In the genomic region with DNA sequence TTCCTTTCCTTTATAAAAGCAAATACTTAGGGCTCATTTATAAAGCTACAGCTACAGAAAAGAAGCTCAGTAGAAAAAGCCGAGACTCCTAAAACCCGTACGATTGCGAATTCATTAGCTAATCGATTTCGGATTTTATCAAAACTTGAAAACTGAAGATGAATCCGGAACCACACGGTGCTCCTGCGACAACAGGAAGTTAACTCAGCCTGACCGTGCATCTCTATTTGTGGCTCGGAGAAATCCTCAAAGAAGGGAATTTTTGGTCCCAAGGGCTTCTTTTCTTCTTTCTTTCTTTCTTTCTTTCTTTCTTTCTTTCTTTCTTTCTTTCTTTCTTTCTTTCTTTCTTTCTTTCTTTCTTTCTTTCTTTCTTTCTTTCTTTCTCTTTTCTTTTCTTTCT, we compare ENCODE assay signal across 8 mouse cellular contexts.
A peak's percentile ranks its signal among the peaks of the same experiment; 100 is the strongest.
DNase-seq lines count a peak whose midpoint lies in the region; ATAC-seq and TF ChIP-seq lines count a peak whose summit lies in the region.
"Not testable (repeated sequence)": the region's sequence is repeated elsewhere in the genome, so short reads cannot be mapped to it uniquely, and the experiment has no call there.

No protein-coding gene starts in this region.

- H3K27me3 ChIP-seq in forebrain, embryonic 12.5 days; kidney, postnatal 0 days (ENCODE audit: insufficient read depth, low read length); limb, embryonic 15.5 days; midbrain, embryonic 13.5 days; stomach, embryonic 14.5 days (ENCODE audit: control insufficient read depth, insufficient read depth, low read length): not testable (repeated sequence)

- H3K9me3 ChIP-seq in forebrain, embryonic 12.5 days; kidney, postnatal 0 days (replicated peaks; ENCODE audit: low read length); limb, embryonic 15.5 days; midbrain, embryonic 13.5 days; stomach, embryonic 14.5 days (ENCODE audit: control insufficient read depth, low read depth, low read length): not testable (repeated sequence)

- WGBS in forebrain, embryonic 12.5 days = 36% methylated on average over 11 of the region's 11 CpGs
- WGBS in kidney, postnatal 0 days = 27% methylated on average over 11 of the region's 11 CpGs
- WGBS in limb, embryonic 15.5 days = 35% methylated on average over 11 of the region's 11 CpGs
- WGBS in midbrain, embryonic 13.5 days = 26% methylated on average over 11 of the region's 11 CpGs
- 33% methylated on average over 11 of the region's 11 CpGs for WGBS in stomach, embryonic 14.5 days

- not testable (repeated sequence) for H3K36me3 ChIP-seq in forebrain, embryonic 12.5 days (replicated peaks); kidney, postnatal 0 days (ENCODE audit: insufficient read depth, low read length); limb, embryonic 15.5 days; midbrain, embryonic 13.5 days; stomach, embryonic 14.5 days (ENCODE audit: control insufficient read depth, insufficient read depth, low read length)

- intact Hi-C loops in heart, postnatal 10 days (cut with DNase I) = not testable (repeated sequence)

- not testable (repeated sequence) for H3K27ac ChIP-seq in forebrain, embryonic 12.5 days; kidney, postnatal 0 days; limb, embryonic 15.5 days; midbrain, embryonic 13.5 days; stomach, embryonic 14.5 days (ENCODE audit: low read length)

- peak overlapping the region; percentile 39 for H3K4me3 ChIP-seq in forebrain, embryonic 12.5 days (replicated peaks)
- H3K4me3 ChIP-seq in kidney, postnatal 0 days (replicated peaks; ENCODE audit: low read depth, low read length) = peak overlapping the region; percentile 31
- peak overlapping the region; percentile 40 for H3K4me3 ChIP-seq in limb, embryonic 15.5 days
- H3K4me3 ChIP-seq in midbrain, embryonic 13.5 days (replicated peaks) = peak overlapping the region; percentile 45
- peak overlapping the region; percentile 33 for H3K4me3 ChIP-seq in stomach, embryonic 14.5 days (ENCODE audit: low read depth, low read length)

- peak overlapping the region; percentile 42 for H3K4me2 ChIP-seq in forebrain, embryonic 12.5 days
- H3K4me2 ChIP-seq in kidney, postnatal 0 days (ENCODE audit: low read length) = peak overlapping the region; percentile 44
- H3K4me2 ChIP-seq in limb, embryonic 15.5 days = peak overlapping the region; percentile 19
- peak overlapping the region; percentile 42 for H3K4me2 ChIP-seq in midbrain, embryonic 13.5 days (replicated peaks)
- peak overlapping the region; percentile 20; the same call in 1 of the 2 replicates for H3K4me2 ChIP-seq in stomach, embryonic 14.5 days (replicated peaks; ENCODE audit: low read depth, low read length)

- TF ChIP-seq CTCF in kidney, postnatal 0 days (IDR thresholded peaks at IDR 0.05; ENCODE audit: low read depth) = not testable (repeated sequence)

- not testable (repeated sequence) for H3K4me1 ChIP-seq in forebrain, embryonic 12.5 days; kidney, postnatal 0 days (replicated peaks; ENCODE audit: insufficient read depth, low read length); limb, embryonic 15.5 days; midbrain, embryonic 13.5 days (replicated peaks); stomach, embryonic 14.5 days (ENCODE audit: control insufficient read depth, insufficient read depth, low read length)

- DNase-seq in Muller cell, postnatal 12 days (ENCODE audit: inconsistent ontology term) = peak; percentile 36
- DNase-seq in cerebellum, adult 8-10 months = peak; percentile 51
- peak; percentile 52 to 63 for DNase-seq in heart, postnatal 10 days
- peak; percentile 63 for DNase-seq in kidney, postnatal 0 days (ENCODE audit: low spot score)

- peak overlapping the region; percentile 48; the same call in 1 of the 2 replicates for H3K9ac ChIP-seq in forebrain, embryonic 12.5 days
- H3K9ac ChIP-seq in kidney, postnatal 0 days (ENCODE audit: low read depth, low read length); limb, embryonic 15.5 days: not testable (repeated sequence)
- 0 out of 2 replicates have a peak overlapping the region, but pooled peaks have one; percentile 28 for H3K9ac ChIP-seq in midbrain, embryonic 13.5 days (replicated peaks)
- H3K9ac ChIP-seq in stomach, embryonic 14.5 days (replicated peaks; ENCODE audit: low read depth, low read length) = 0 out of 2 replicates have a peak overlapping the region, but pooled peaks have one; percentile 21

- peak; percentile 73; the same call in 1 of the 2 replicates for ATAC-seq in forebrain, embryonic 12.5 days (ENCODE audit: low FRiP score)
- ATAC-seq in kidney, postnatal 0 days (replicated peaks; ENCODE audit: low FRiP score, low read depth) = peak; percentile 75; the same call in 1 of the 2 replicates
- ATAC-seq in limb, embryonic 15.5 days (ENCODE audit: insufficient number of reproducible peaks, low FRiP score, low TSS enrichment, low read depth); stomach, embryonic 14.5 days (ENCODE audit: insufficient number of reproducible peaks, insufficient read depth, low FRiP score, low read depth): not testable (repeated sequence)
- ATAC-seq in midbrain, embryonic 13.5 days = peak; percentile 82; the same call in 1 of the 2 replicates
